Mouse (Mus musculus) midbrain, embryonic 13.5 days (tissue): ENCODE measurements at regions not wholly inside any gene's neighbourhood (a gene's known extent, or its start where the extent isn't known, plus 50 kb on each side); places are given as distances from the start of the nearest gene placed in this dataset.
A peak's percentile ranks its signal among the peaks of the same experiment; 100 is the strongest.

Experiments
- ATAC-seq: fragments of 200-750 bp; cut with Nextera tagmentation; 2 replicates; pipeline ENCODE4 v1.8.0; 2017; ENCODE audit warnings: mild to moderate bottlenecking, moderate TSS enrichment, moderate library complexity
- H3K27ac ChIP-seq: fragments of 300-500 bp; sonication (generic); 2 replicates; pipeline ENCODE4 v1.5.1; 2015; ENCODE audit warnings: inconsistent platforms, mild to moderate bottlenecking, moderate library complexity
- H3K27me3 ChIP-seq: fragments of 300-500 bp; sonication (generic); 2 replicates; pipeline ENCODE4 v1.6.1; 2015; ENCODE audit warnings: mild to moderate bottlenecking, inconsistent platforms
- H3K36me3 ChIP-seq: fragments of 300-500 bp; sonication (generic); 2 replicates; pipeline ENCODE4 v1.6.1; 2015; ENCODE audit warnings: mild to moderate bottlenecking, inconsistent platforms
- H3K4me1 ChIP-seq: fragments of 300-500 bp; sonication (generic); replicated peaks from 2 replicates; pipeline ENCODE4 v1.6.1; 2015; ENCODE audit warnings: inconsistent platforms
- H3K4me2 ChIP-seq: fragments of 300-500 bp; sonication (generic); replicated peaks from 2 replicates; pipeline ENCODE4 v1.6.1; 2015; ENCODE audit warnings: moderate library complexity, mild to moderate bottlenecking, inconsistent platforms
- H3K4me3 ChIP-seq: fragments of 300-500 bp; sonication (generic); replicated peaks from 2 replicates; pipeline ENCODE4 v1.5.1; 2015; ENCODE audit warnings: mild to moderate bottlenecking, inconsistent platforms
- H3K9ac ChIP-seq: fragments of 300-500 bp; sonication (generic); replicated peaks from 2 replicates; pipeline ENCODE4 v1.6.1; 2015; ENCODE audit warnings: mild to moderate bottlenecking, inconsistent platforms
- H3K9me3 ChIP-seq: fragments of 300-500 bp; sonication (generic); 2 replicates; pipeline ENCODE4 v1.6.1; 2016; ENCODE audit warnings: mild to moderate bottlenecking, inconsistent platforms
- WGBS: fragments of 180-500 bp; shearing (Covaris S2); methylation state at CpG from one replicate; pipeline ENCODE4 v1.1.7; 2015; 5-methylcytosine and 5-hydroxymethylcytosine counted together

DNA sequence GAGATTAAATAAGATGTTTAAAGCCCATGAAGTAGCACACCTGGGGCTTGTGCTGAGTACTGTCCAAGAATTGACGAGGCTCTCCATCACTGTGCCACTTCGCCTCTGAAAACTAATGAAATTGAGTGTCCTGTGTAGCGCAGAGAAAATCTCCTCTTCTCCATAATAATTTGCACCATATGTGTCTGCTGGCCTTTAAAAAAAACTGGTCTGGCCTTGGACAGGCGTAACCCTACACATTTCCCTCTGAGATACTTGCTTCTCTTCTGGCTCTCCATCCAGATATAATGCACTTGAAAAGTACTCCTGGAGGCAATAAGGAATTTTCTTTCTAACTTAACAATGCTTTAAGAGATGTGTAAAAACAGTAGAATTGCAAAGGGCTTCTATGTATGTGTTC, 164.5 kb upstream of the Rnd3 start:
- no peaks in the 10 kb centered on the region for H3K36me3 ChIP-seq
- WGBS: 72% methylated on average over 4 of the region's 4 CpGs
- ATAC-seq: no peak
- 0 out of 2 replicates have a peak, but pooled peaks cover 3% of the 10 kb centered on the region for H3K9me3 ChIP-seq
- H3K9ac ChIP-seq: no peak overlapping the region
- no peak overlapping the region for H3K27ac ChIP-seq
- no peak overlapping the region for H3K4me3 ChIP-seq
- H3K27me3 ChIP-seq: no peaks in the 10 kb centered on the region
- H3K4me1 ChIP-seq: no peaks in the 10 kb centered on the region
- H3K4me2 ChIP-seq: no peak overlapping the region

DNA sequence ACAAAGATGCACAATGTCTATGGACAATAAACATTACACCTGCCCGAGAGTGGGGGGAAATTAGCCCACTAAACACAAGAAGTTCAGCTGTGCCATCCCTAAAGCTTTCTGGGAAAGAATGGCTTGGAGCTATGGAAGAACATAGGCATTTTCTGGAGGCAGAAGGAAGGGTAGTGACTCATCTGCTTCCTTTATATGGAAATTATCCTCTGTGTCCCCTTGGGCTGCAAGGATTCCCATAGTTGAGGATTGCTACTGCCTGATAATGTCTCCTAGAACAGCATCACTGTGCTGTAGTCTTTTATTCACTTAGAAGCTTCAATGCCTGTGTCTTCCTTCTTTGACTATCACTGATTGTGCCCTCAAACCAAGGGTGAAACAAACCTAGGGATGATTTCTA, 157.3 kb upstream of the Rnd3 start:
- 94% methylated on average over 1 of the region's 1 CpGs for WGBS
- no peaks in the 10 kb centered on the region for H3K27me3 ChIP-seq

DNA sequence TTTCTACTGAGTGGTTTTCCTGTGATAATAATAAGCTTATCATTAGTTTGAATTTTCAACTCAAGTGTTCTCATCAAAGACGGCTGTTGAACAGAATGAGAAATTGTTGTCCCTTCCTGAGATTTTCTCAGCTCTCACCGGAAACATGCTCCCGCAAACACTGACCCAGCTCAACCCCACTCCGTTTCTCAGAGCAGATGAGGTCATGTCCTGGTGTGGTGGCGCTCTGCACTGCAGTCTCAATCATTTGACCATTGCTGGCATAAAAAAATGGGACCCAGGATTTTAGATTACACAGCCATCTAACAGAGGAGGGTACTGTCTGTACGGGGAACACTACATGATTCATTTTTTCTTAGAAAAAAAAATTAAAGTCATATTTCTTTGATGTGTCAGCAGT, 156.5 kb upstream of the Rnd3 start:
- no peak overlapping the region for H3K27ac ChIP-seq
- H3K9me3 ChIP-seq: no peaks in the 10 kb centered on the region
- H3K4me2 ChIP-seq: no peak overlapping the region
- no peak overlapping the region for H3K4me3 ChIP-seq
- no peaks in the 10 kb centered on the region for H3K27me3 ChIP-seq
- ATAC-seq: no peak
- 75% methylated on average over 6 of the region's 6 CpGs for WGBS
- H3K9ac ChIP-seq: no peak overlapping the region
- no peaks in the 10 kb centered on the region for H3K36me3 ChIP-seq
- peaks cover 4% of the 10 kb centered on the region; the same call in 1 of the 2 replicates for H3K4me1 ChIP-seq

More for the DNA sequence above, 157.3 kb upstream of the Rnd3 start:
- Histone ChIP-seq H3K4me3 (no peak overlapping the region), H3K9me3 (no peaks in the 10 kb centered on the region), H3K4me2 (no peak overlapping the region), H3K36me3 (no peaks in the 10 kb centered on the region), H3K27ac (no peak overlapping the region), H3K4me1 (peaks cover 4% of the 10 kb centered on the region; the same call in 1 of the 2 replicates), H3K9ac (no peak overlapping the region)
- ATAC-seq: no peak

DNA sequence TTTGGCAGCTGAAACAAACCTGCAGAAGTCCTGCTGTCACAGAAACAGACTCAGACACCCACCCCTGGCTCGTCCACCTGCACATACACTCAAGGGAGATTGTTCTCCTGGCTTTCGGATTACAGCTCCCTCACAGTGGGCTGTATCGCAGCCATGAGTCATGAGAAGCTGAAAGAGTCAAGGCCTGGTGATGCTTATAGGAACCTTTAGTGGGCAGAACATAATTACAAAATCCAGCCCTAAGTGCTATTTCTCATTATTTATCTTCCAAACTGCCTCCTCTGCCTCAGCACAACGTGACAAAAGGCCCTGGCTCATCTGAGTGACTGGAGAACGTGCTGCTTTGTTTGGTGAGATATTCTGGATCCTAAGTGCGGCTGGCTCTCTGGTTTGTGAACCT, 155.8 kb upstream of the Rnd3 start:
- Histone ChIP-seq H3K4me2 (no peak overlapping the region), H3K27ac (no peak overlapping the region), H3K27me3 (no peaks in the 10 kb centered on the region), H3K4me1 (peaks cover 4% of the 10 kb centered on the region; the same call in 1 of the 2 replicates), H3K4me3 (no peak overlapping the region), H3K9me3 (no peaks in the 10 kb centered on the region), H3K36me3 (no peaks in the 10 kb centered on the region), H3K9ac (no peak overlapping the region)
- ATAC-seq: no peak
- 67% methylated on average over 6 of the region's 6 CpGs for WGBS

DNA sequence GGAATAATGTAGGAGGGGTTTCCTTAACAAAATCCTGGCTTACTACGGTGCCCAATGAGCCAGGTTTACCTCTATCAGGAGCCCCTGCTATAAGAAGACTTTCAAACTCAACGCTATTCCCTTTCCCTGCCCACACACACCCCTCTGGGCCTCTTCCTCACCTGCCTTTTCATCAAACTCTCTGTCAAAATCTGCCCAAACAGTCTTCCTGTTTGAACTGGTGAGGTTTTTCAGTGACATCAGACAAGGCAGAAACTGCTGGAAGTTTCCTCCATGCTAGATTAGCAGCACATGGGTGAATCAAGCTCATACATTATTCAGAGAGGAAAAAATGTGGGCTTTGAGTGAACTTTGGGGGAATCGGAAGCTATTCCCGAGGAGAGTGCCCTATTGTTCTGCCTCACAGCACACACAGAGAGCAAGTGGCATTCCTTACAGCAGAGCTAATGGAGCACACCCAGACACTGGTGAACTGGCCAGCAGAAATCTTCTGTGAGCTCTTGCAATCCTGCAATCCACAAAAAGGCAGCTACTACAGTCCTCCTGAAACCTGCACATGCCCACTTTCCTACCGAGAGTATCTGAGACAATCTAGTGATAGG, 141.8 kb upstream of the Rnd3 start:
- no peak overlapping the region for H3K4me3 ChIP-seq
- no peak overlapping the region for H3K9ac ChIP-seq
- no peaks in the 10 kb centered on the region for H3K36me3 ChIP-seq
- H3K9me3 ChIP-seq: 0 out of 2 replicates have a peak, but pooled peaks cover 5% of the 10 kb centered on the region
- no peak overlapping the region for H3K4me2 ChIP-seq
- no peak overlapping the region for H3K27ac ChIP-seq
- 36% methylated on average over 5 of the region's 5 CpGs for WGBS
- ATAC-seq: peak; percentile 76
- no peaks in the 10 kb centered on the region for H3K27me3 ChIP-seq
- peaks cover 7% of the 10 kb centered on the region; the same call in 1 of the 2 replicates for H3K4me1 ChIP-seq

DNA sequence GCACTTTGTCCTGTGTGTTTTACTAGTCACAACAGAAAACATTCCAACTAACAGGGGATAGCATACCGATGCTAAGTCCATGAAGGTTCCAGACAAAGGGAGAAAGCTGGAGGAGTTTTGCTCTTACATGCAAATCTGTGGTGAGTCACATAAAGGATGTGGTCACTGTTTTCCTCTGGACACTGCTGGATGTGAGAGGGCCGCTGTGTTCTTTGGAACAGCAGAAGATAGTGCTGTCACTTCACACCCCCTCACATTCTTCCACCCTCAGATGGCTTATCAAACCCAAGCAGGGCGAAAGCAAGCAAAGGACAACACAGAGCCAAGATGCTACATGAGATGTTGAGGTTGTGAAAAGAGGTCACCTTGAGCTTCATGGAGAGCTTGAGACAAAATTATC, 139.8 kb upstream of the Rnd3 start:
- H3K4me1 ChIP-seq: peaks cover 12% of the 10 kb centered on the region
- H3K27me3 ChIP-seq: no peaks in the 10 kb centered on the region
- H3K4me3 ChIP-seq: no peak overlapping the region
- H3K36me3 ChIP-seq: no peaks in the 10 kb centered on the region
- 95% methylated on average over 3 of the region's 3 CpGs for WGBS
- no peak overlapping the region for H3K9ac ChIP-seq
- ATAC-seq: no peak
- H3K4me2 ChIP-seq: no peak overlapping the region
- no peak overlapping the region for H3K27ac ChIP-seq
- H3K9me3 ChIP-seq: 0 out of 2 replicates have a peak, but pooled peaks cover 5% of the 10 kb centered on the region

DNA sequence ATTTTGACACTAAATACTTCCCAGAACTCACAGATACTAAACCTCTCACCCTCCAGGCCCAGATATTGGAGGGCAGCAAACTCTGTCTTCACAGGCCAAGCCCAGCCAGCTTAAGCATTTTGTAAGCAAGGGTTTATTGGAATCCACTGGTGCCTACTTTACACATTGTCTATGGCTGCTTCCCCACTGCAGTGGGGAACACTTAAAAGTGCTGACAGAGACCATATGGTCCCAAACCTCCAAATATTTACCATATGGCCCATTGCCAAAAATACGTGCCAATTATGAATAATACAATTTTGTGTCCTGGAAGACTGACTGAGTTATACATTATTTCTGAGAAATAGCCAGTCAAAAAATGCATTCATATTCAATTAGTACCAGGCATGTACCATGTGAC, 136.7 kb upstream of the Rnd3 start:
- Histone ChIP-seq H3K4me1 (peaks cover 7% of the 10 kb centered on the region), H3K9me3 (no peaks in the 10 kb centered on the region), H3K36me3 (no peaks in the 10 kb centered on the region), H3K9ac (no peak overlapping the region), H3K4me3 (no peak overlapping the region), H3K4me2 (no peak overlapping the region), H3K27ac (no peak overlapping the region), H3K27me3 (no peaks in the 10 kb centered on the region)
- ATAC-seq: no peak
- WGBS: 74% methylated on average over 1 of the region's 1 CpGs

DNA sequence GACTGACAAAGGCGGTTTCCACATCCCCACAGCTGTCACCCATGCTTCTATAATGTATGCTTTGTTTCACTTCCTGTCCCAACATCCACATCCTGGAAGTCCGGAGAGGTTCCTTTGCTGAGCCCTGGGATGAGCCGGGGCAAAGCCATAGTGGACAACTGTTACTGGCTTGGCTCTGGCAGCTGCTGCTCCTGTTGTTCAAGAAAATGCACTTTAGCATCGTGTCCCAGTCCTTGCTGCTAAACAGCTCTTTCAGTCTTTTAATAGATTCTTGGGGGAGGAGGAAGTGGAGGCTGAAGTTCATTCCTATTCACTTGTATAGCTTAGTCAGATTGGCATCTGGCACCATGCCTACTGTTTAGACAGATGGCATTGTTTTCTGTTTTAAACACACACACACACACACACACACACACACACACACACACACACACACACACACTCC, 135.9 kb upstream of the Rnd3 start:
- peak; percentile 77 for ATAC-seq
- no peaks in the 10 kb centered on the region for H3K9me3 ChIP-seq
- peaks cover 5% of the 10 kb centered on the region for H3K4me1 ChIP-seq
- peak overlapping the region; percentile 10; the same call in 1 of the 2 replicates for H3K27ac ChIP-seq
- no peaks in the 10 kb centered on the region for H3K27me3 ChIP-seq
- H3K36me3 ChIP-seq: no peaks in the 10 kb centered on the region
- H3K4me3 ChIP-seq: no peak overlapping the region
- 0 out of 2 replicates have a peak overlapping the region, but pooled peaks have one; percentile 22 for H3K4me2 ChIP-seq
- no peak overlapping the region for H3K9ac ChIP-seq
- WGBS: 37% methylated on average over 4 of the region's 4 CpGs

DNA sequence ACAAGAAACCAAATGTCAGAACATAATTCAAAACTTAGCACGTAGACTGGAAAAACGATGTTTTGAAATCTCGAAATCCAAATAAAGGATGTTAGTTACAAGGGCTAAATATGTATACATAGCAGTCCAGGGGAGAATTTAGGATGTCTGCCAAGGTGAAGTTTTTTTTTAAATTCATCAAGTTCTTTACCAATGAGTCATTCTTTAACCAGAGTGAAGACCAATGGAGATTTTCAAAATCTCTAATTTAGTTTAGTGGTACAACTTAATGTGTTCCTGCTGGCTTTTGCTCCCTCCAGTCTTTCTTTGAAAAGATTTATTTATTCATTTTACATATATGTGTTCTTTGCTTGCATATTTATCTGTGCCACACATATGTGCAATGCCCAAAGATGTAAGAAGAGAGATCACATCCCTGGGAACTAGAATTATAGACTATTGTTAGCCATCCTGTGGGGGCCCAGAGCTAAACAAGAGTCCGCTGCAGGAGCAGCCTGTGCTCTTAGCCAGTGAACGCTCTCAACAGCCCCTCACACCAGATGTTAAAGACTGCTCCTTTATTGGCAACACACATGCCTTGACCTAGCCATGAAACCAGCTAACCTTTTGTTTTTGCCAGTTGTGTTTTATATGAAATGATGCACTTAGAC, 130.6 kb upstream of the Rnd3 start:
- Histone ChIP-seq H3K4me1 (peaks cover 7% of the 10 kb centered on the region), H3K4me2 (no peak overlapping the region), H3K36me3 (no peaks in the 10 kb centered on the region), H3K4me3 (no peak overlapping the region), H3K27me3 (no peaks in the 10 kb centered on the region), H3K9ac (no peak overlapping the region), H3K9me3 (no peaks in the 10 kb centered on the region), H3K27ac (no peak overlapping the region)
- no peak for ATAC-seq
- WGBS: 83% methylated on average over 5 of the region's 5 CpGs

DNA sequence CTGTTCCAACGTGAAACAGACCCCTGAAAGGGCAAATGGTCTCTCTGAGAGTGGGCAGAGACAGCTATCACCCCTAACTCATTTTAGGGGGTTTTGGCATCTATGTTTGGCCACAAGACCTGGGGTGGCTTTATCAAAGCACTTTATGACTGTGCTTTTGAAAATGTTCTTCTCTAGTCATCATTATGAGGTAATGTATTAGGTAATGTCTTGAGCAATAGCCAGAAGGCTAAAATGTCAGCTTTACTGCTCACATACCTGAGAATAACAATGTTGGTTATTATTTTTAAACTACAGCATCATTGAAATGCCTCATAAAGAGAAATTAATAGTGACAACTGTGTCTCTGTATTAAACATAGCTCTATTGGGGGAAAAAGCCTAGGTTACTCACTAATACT, 129.9 kb upstream of the Rnd3 start:
- H3K27me3 ChIP-seq: no peaks in the 10 kb centered on the region
- H3K4me1 ChIP-seq: peaks cover 6% of the 10 kb centered on the region; the same call in 1 of the 2 replicates
- WGBS: 89% methylated on average over 1 of the region's 1 CpGs
- H3K36me3 ChIP-seq: no peaks in the 10 kb centered on the region
- ATAC-seq: no peak
- no peak overlapping the region for H3K4me2 ChIP-seq
- H3K9ac ChIP-seq: no peak overlapping the region
- no peaks in the 10 kb centered on the region for H3K9me3 ChIP-seq
- H3K27ac ChIP-seq: no peak overlapping the region
- H3K4me3 ChIP-seq: no peak overlapping the region

DNA sequence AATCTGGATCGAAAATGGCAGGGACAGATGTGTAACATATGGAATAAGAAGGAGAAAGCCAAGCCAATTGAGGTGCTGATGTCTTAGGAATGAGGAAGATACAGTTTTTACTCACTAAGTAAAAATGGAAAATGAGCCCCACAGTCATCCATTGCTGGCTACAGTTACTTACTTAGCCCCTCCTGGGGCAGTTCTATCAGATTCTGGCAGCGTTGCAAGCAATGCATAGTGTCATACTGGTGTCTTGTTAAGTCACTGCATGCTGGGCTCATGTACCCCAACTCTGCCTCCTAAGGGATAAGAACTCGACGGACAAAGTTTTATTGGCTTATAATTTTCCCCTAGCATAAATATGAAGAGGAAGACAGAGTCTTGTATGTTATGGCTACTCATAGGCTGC, 129.4 kb upstream of the Rnd3 start:
- no peaks in the 10 kb centered on the region for H3K27me3 ChIP-seq
- H3K27ac ChIP-seq: no peak overlapping the region
- H3K9ac ChIP-seq: no peak overlapping the region
- ATAC-seq: no peak
- H3K36me3 ChIP-seq: no peaks in the 10 kb centered on the region
- no peak overlapping the region for H3K4me2 ChIP-seq
- WGBS: 88% methylated on average over 4 of the region's 4 CpGs
- peaks cover 6% of the 10 kb centered on the region; the same call in 1 of the 2 replicates for H3K4me1 ChIP-seq
- no peaks in the 10 kb centered on the region for H3K9me3 ChIP-seq
- no peak overlapping the region for H3K4me3 ChIP-seq

DNA sequence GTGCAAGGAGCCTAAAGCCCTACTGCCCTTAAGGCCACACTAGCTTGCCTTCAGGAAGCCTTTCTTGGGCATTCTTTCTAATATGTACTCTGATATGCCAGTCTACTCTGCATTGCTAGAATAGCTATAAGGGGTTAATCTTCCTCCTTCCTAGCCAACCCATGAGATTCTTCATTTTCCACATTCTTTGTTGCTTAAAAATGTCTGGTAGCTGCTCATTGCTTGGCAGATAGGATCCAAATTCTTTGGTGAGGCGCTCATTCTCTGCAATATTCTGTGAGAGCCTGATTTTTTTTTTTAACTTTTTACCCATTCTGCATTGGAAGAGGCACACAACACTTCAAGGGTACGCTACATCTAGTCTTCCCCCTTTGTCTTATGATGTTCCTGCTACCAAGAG, 127.7 kb upstream of the Rnd3 start:
- H3K4me1 ChIP-seq: peaks cover 6% of the 10 kb centered on the region; the same call in 1 of the 2 replicates
- ATAC-seq: no peak
- H3K27ac ChIP-seq: no peak overlapping the region
- H3K4me3 ChIP-seq: no peak overlapping the region
- H3K36me3 ChIP-seq: no peaks in the 10 kb centered on the region
- WGBS: 90% methylated on average over 2 of the region's 2 CpGs
- no peak overlapping the region for H3K4me2 ChIP-seq
- H3K9me3 ChIP-seq: no peaks in the 10 kb centered on the region
- no peak overlapping the region for H3K9ac ChIP-seq
- H3K27me3 ChIP-seq: no peaks in the 10 kb centered on the region
